Mouse (Mus musculus) hindbrain, embryonic 15.5 days (tissue): ENCODE results near the gene Rnase13. TPM values are rescaled to one million over a fixed set of nuclear protein-coding genes. Genes with fewer than 3 reads are reported as not detected.

Experiments used
- ATAC-seq: fragments of 200-750 bp; cut with Nextera tagmentation; 2 replicates; pipeline ENCODE4 v1.8.0; 2017; ENCODE audit warnings: low read depth, moderate number of reproducible peaks, moderate TSS enrichment; ENCODE audit not compliant: low FRiP score
- H3K27ac ChIP-seq: fragments of 300-500 bp; sonication (generic); replicated peaks from 2 replicates; pipeline ENCODE4 v1.5.1; 2015; ENCODE audit warnings: mild to moderate bottlenecking, inconsistent platforms
- H3K27me3 ChIP-seq: fragments of 300-500 bp; sonication (generic); 2 replicates; pipeline ENCODE4 v1.6.1; 2015; ENCODE audit warnings: control low read depth, inconsistent platforms
- H3K36me3 ChIP-seq: fragments of 300-500 bp; sonication (generic); 2 replicates; pipeline ENCODE4 v1.6.1; 2015; ENCODE audit warnings: control low read depth, inconsistent platforms
- H3K4me1 ChIP-seq: fragments of 300-500 bp; sonication (generic); replicated peaks from 2 replicates; pipeline ENCODE4 v1.6.1; 2015; ENCODE audit warnings: control low read depth, inconsistent platforms
- H3K4me2 ChIP-seq: fragments of 300-500 bp; sonication (generic); 2 replicates; pipeline ENCODE4 v1.6.1; 2015; ENCODE audit warnings: moderate library complexity, mild to moderate bottlenecking, inconsistent platforms
- H3K4me3 ChIP-seq: fragments of 300-500 bp; sonication (generic); 2 replicates; pipeline ENCODE4 v1.5.1; 2015; ENCODE audit warnings: mild to moderate bottlenecking, inconsistent platforms
- H3K9ac ChIP-seq: fragments of 300-500 bp; sonication (generic); 2 replicates; pipeline ENCODE4 v1.6.1; 2015; ENCODE audit warnings: inconsistent platforms
- H3K9me3 ChIP-seq: fragments of 300-500 bp; sonication (generic); 2 replicates; pipeline ENCODE4 v1.6.1; 2016; ENCODE audit warnings: control low read depth, inconsistent platforms
- WGBS: fragments of 180-500 bp; shearing (Covaris S2); methylation state at CpG from one replicate; pipeline ENCODE4 v1.1.7; 2015; 5-methylcytosine and 5-hydroxymethylcytosine counted together
- polyA plus RNA-seq: library from polyadenylated mRNA; unstranded; fragments of >200 nt; fragmentation: Nextera tagmentation; extraction: Ambion mirVana; gene quantifications from 2 replicates; pipeline ENCODE4 v1.2.1, GENCODE M21; 2015

Rnase13 gene
- polyA plus RNA-seq, 1 experiment from 2014 or later, result not detected

DNA sequence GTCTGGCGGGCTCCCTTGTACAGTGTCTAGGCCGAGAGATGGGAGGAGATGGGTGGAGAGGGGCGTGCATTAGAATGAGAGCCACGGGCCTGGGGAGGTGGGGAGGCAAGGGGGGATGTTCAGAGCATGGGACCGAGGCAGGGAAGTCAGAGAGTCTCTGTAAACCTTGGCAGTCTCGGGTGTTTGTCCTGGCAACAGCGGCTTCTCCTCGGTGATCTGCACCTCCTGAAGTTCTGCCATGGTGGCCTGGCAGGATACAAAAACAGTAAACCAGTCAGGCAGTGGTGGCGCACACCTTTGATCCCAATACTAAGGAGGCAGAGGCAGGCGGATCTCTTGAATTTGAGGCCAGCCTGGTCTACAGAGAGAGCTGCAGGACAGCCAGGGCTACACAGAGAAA lies 11.3 kb downstream of the Rnase13 start:
- H3K27me3 ChIP-seq, result no peaks in the 10 kb centered on the region
- peaks cover 19% of the 10 kb centered on the region for H3K4me1 ChIP-seq
- H3K36me3 ChIP-seq, result no peaks in the 10 kb centered on the region
- peak overlapping the region; percentile 95 for H3K4me2 ChIP-seq
- WGBS, result 84% methylated on average over 10 of the region's 10 CpGs
- ATAC-seq, result no peak
- H3K4me3 ChIP-seq, result peak overlapping the region; percentile 61; the same call in 1 of the 2 replicates
- no peaks in the 10 kb centered on the region for H3K9me3 ChIP-seq
- no peak overlapping the region for H3K27ac ChIP-seq
- H3K9ac ChIP-seq, result no peak overlapping the region

DNA sequence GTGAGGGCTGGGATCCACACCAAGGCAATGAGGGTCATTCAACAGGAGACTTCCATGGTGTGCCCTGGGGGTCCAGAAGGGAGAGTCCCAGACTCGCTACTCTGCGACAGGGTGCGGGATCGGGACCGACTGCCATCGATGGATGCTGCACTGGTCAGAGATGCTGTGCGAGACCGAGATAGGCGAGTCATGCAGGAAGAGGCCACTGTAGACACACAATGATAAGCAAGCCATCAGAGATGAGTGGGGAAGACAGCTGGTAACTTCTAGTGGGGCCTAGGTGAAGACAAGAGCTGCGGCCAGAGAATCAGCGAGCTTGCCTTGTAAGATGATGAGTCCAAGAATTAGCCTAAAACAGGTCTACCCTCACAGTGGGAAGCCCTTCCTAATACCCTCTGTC lies 16.5 kb downstream of the Rnase13 start:
- Histone ChIP-seq H3K4me1 (no peaks in the 10 kb centered on the region), H3K27me3 (no peaks in the 10 kb centered on the region), H3K9ac (no peak overlapping the region), H3K9me3 (no peaks in the 10 kb centered on the region), H3K27ac (no peak overlapping the region), H3K36me3 (no peaks in the 10 kb centered on the region), H3K4me2 (no peak overlapping the region), H3K4me3 (no peak overlapping the region)
- ATAC-seq, result no peak
- WGBS, result 96% methylated on average over 11 of the region's 11 CpGs

DNA sequence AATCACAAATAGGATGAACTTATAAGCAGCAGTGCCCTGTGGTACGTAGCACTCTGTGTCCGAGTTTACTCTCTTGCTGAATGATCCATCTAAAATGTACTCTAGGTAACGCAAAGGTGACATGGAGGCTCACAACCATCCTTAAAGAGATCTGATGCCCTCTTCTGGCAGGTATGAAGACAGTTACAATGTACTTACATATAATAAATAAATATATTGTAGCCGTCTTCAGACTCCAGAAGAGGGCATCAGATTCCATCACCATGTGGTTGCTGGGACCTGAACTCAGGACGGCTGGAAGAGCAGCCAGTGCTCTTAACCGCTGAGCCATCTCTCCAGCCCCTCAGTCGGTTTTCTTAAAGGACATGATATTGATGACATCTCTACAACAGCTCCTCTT lies 17.9 kb downstream of the Rnase13 start:
- whole genome bisulfite sequencing, result 71% methylated on average over 7 of the region's 7 CpGs

DNA sequence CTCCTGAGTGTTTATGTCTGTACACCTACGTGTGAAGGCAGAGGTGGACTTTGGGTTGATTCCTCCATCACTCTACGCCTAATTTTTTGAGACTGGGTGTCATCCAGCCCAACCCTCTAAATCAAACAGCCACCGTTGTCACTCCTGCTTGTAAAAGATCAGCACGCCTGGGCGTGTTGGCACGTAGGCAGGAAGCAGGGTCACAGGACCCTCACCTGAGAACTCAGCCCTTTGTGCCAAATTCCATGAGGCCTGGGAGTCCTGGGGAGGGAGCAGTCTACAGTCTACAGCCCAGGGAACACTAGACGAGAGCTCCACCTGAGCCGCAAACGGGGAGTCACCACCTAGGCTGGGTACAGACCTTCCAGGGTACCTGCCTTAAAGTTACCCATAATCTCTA lies 18.8 kb downstream of the Rnase13 start:
- ATAC-seq, result no peak
- H3K4me1 ChIP-seq, result no peaks in the 10 kb centered on the region
- WGBS, result 94% methylated on average over 9 of the region's 9 CpGs
- H3K9ac ChIP-seq, result no peak overlapping the region
- no peak overlapping the region for H3K4me3 ChIP-seq
- no peaks in the 10 kb centered on the region for H3K36me3 ChIP-seq
- no peaks in the 10 kb centered on the region for H3K27me3 ChIP-seq
- H3K9me3 ChIP-seq, result no peaks in the 10 kb centered on the region
- no peak overlapping the region for H3K4me2 ChIP-seq
- no peak overlapping the region for H3K27ac ChIP-seq

More for the DNA sequence above, 17.9 kb downstream of the Rnase13 start:
- H3K36me3 ChIP-seq, result no peaks in the 10 kb centered on the region
- no peak overlapping the region for H3K27ac ChIP-seq
- no peak for ATAC-seq
- no peaks in the 10 kb centered on the region for H3K9me3 ChIP-seq
- H3K4me1 ChIP-seq, result no peaks in the 10 kb centered on the region
- no peak overlapping the region for H3K4me2 ChIP-seq
- no peak overlapping the region for H3K4me3 ChIP-seq
- no peaks in the 10 kb centered on the region for H3K27me3 ChIP-seq
- no peak overlapping the region for H3K9ac ChIP-seq

DNA sequence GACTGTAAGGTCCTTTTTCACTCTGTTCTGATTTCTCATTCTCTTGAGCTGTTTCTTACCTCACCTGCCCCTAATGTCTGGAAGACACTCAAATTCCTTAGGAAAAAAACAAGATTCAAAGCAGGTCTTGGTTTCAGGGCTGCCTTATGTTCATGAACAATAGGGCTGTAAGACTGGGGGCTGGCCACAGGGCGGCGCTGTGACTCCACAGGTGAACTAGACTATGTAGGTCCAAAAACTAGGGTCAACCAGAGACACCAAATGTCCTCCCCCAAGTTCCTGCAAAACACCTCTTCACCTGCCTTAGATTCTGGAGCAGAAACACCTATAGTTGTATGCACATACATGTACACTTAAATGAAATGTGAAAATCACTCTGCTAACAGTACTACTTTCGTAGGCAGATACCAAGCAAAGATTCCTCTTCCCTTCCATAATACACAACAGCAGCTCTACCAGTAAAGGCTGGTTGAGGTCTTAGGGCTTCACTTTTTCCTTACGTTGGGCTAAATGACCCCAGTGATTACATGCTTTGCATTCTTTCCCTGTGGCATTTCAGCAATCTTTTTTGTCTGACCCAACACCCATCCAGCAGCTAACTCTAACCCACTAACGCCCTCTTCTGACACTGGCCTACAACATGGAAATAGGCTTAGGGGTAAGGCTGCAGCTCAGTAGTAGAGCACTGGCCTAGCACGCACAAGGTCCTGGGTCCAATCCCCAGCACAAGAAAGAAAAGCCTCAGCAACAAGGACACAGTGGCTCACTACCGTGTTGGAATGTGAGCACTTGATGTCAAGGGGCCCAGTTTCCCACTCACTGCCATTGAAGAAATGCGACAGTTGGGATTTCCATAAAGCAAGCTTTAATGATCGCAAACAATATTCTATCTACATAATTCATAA lies 19.5 kb downstream of the Rnase13 start:
- Histone ChIP-seq H3K9me3 (no peaks in the 10 kb centered on the region), H3K9ac (no peak overlapping the region), H3K27ac (no peak overlapping the region), H3K27me3 (no peaks in the 10 kb centered on the region), H3K4me2 (no peak overlapping the region), H3K4me3 (no peak overlapping the region), H3K4me1 (no peaks in the 10 kb centered on the region), H3K36me3 (no peaks in the 10 kb centered on the region)
- WGBS, result 60% methylated on average over 9 of the region's 9 CpGs
- peak; percentile 81 for ATAC-seq

DNA sequence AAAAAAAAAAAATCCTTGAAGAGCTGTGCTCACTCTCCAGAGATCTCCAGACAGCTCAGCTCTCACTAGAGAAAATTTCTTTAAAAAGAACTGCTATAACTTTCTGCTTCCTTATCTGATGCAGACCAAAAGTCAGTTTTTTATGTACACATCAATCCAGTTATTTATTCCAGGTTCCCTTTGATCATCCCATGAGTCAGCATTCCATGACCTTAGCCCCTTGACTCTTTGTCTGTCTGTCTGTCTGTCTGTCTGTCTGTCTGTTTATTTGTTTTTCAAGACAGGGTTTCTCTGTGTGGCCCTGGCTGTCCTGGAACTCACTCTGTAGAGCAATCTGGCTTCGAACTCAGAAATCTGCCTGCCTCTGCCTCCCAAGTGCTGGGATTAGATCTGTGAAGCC lies 23.2 kb downstream of the Rnase13 start:
- H3K36me3 ChIP-seq, result 0 out of 2 replicates have a peak, but pooled peaks cover 3% of the 10 kb centered on the region
- WGBS, result 98% methylated on average over 1 of the region's 1 CpGs

DNA sequence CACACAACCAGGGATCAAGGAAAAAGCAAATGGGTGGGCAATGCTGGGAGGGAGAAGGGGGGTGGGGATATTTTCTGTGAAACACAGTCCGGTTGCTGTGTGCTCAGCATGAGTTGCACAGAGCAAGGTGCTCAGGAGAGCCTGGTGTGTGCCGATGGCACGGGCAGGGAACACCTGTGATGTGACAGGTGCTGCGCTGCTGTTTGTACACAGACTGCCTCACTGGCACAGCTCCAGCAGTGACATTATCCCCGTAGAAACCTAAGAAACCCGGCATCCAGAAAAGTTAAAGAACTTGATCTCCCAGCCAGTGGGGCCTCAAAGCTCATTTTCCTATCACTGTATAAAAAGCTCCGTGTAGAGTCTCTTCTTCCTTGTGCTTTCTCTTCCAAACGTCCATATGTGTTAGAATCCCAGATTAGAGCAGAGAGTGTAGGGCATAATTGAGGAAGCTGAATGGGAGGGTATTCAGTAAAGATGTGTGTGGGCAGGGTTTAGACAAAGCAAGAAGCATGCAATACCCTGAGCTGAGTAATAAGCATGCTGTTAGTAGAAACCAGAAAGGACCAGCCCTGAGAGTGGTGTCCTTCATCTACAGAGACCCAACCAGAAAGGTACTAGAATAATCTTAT lies 25.9 kb downstream of the Rnase13 start:
- H3K36me3 ChIP-seq, result peaks cover 10% of the 10 kb centered on the region
- H3K4me3 ChIP-seq, result no peak overlapping the region
- no peak overlapping the region for H3K4me2 ChIP-seq
- ATAC-seq, result no peak
- no peak overlapping the region for H3K9ac ChIP-seq
- H3K27ac ChIP-seq, result no peak overlapping the region
- H3K9me3 ChIP-seq, result no peaks in the 10 kb centered on the region
- H3K27me3 ChIP-seq, result no peaks in the 10 kb centered on the region
- H3K4me1 ChIP-seq, result no peaks in the 10 kb centered on the region
- 77% methylated on average over 8 of the region's 8 CpGs for WGBS

More for the DNA sequence above, 23.2 kb downstream of the Rnase13 start:
- ATAC-seq, result no peak
- no peak overlapping the region for H3K9ac ChIP-seq
- no peaks in the 10 kb centered on the region for H3K9me3 ChIP-seq
- no peak overlapping the region for H3K4me3 ChIP-seq
- H3K4me2 ChIP-seq, result no peak overlapping the region
- H3K27ac ChIP-seq, result no peak overlapping the region
- no peaks in the 10 kb centered on the region for H3K27me3 ChIP-seq
- no peaks in the 10 kb centered on the region for H3K4me1 ChIP-seq

DNA sequence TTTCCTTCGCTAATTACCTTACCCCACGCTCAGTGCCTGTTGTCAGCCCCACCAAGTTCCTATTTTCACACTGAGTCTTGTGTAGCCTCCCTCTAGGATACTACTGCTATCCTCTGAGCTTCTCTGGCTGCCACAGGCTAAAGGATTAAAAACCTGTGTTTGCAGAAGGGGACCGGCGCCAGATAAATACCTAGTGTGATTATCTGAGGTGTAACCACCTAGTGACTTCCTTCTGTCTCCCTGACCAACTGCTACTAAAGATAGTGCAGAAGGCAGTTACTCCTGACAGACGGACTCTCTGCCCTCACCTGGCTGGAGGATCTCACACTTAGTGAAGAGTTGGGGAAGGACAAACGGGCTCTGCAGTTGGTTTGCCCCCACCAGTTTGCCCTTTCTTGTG lies 26.6 kb downstream of the Rnase13 start:
- no peak overlapping the region for H3K9ac ChIP-seq
- no peak overlapping the region for H3K27ac ChIP-seq
- H3K27me3 ChIP-seq, result no peaks in the 10 kb centered on the region
- peaks cover 17% of the 10 kb centered on the region for H3K36me3 ChIP-seq
- ATAC-seq, result no peak
- H3K4me2 ChIP-seq, result no peak overlapping the region
- no peak overlapping the region for H3K4me3 ChIP-seq
- WGBS, result 86% methylated on average over 6 of the region's 6 CpGs
- no peaks in the 10 kb centered on the region for H3K9me3 ChIP-seq
- no peaks in the 10 kb centered on the region for H3K4me1 ChIP-seq

DNA sequence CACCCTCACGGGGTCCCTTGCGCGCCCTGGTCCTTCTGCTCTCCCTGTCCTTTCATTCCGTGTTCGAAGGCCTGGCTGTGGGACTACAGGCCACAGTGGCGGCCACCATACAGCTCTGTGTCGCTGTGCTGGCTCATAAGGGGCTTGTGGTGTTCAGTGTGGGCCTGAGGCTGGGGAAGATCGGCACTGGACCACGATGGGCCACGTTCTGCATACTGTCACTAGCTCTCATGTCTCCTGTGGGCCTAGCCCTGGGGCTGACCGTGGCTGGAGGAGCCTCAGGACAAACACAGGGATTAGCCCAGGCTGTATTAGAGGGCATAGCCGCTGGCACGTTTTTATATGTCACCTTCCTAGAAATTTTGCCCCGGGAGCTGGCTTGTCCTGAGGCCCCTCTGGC lies 27.5 kb downstream of the Rnase13 start:
- WGBS, result 83% methylated on average over 14 of the region's 14 CpGs
- no peak overlapping the region for H3K4me2 ChIP-seq
- H3K36me3 ChIP-seq, result peaks cover 25% of the 10 kb centered on the region

DNA sequence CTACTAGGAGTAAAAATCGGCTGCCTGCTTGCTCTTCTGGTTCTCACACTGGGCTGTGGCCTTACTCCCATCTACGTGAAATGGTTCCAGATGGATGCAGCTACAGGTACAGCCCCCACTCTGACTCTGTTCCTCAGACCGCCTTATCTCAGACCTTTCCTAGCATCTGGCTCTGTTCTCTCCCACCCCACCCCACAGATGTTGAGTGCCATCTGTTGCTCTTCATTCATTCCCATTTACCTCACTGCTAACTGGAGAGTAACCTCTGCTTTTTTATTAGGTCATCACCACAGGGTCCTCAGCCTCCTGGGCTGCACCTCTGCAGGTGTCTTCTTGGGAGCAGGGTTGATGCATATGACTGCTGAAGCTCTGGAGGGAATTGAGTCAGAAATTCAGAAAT lies 28.8 kb downstream of the Rnase13 start:
- no peaks in the 10 kb centered on the region for H3K4me1 ChIP-seq
- H3K27me3 ChIP-seq, result no peaks in the 10 kb centered on the region
- no peaks in the 10 kb centered on the region for H3K9me3 ChIP-seq
- no peak overlapping the region for H3K4me2 ChIP-seq
- H3K9ac ChIP-seq, result no peak overlapping the region
- H3K27ac ChIP-seq, result no peak overlapping the region
- H3K4me3 ChIP-seq, result no peak overlapping the region
- peaks cover 38% of the 10 kb centered on the region for H3K36me3 ChIP-seq
- WGBS, result 56% methylated on average over 3 of the region's 3 CpGs
- ATAC-seq, result 0 out of 2 replicates have a peak, but pooled peaks have one; percentile 2

More for the DNA sequence above, 27.5 kb downstream of the Rnase13 start:
- Histone ChIP-seq H3K9ac (no peak overlapping the region), H3K4me1 (no peaks in the 10 kb centered on the region), H3K27ac (no peak overlapping the region), H3K4me3 (no peak overlapping the region), H3K27me3 (no peaks in the 10 kb centered on the region), H3K9me3 (no peaks in the 10 kb centered on the region)
- ATAC-seq, result 0 out of 2 replicates have a peak, but pooled peaks have one; percentile 23

DNA sequence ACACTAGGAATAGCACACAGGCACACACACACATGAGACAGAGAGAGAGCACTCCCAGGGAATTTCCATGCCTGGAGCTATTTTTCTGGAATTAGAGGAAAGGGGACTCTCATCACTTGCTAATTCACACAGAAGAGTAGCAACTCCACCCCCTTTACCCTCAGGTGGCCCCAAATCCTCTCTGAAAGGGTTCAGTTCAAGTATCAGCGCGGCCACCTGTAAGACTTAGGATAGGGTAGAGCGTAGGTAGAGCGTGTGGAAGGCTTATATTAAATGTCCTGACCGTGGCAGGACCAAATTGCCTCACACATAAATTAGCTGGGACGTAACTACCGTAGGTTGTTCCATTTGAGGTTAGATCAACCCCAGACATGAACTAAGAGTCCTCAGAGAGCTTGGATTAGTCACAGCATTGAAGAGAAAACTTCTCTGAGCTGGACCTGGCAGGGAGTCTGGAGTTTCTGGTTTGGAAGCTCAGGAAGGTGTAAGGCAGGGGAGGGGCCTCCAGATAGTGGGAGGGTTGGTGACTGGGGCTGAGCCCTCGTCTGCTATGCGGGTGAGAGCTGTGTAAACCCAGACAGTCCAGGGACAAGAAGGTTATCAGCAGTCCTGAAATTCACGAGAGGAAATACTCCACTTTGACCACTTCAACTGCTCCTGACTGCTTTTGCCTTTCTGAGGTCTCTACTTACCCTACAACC lies 29.3 kb downstream of the Rnase13 start:
- WGBS, result 45% methylated on average over 10 of the region's 10 CpGs
- H3K4me2 ChIP-seq, result no peak overlapping the region
- 0 out of 2 replicates have a peak, but pooled peaks have one; percentile 21 for ATAC-seq
- no peak overlapping the region for H3K9ac ChIP-seq
- no peaks in the 10 kb centered on the region for H3K27me3 ChIP-seq
- H3K9me3 ChIP-seq, result no peaks in the 10 kb centered on the region
- no peak overlapping the region for H3K27ac ChIP-seq
- H3K36me3 ChIP-seq, result peaks cover 42% of the 10 kb centered on the region
- H3K4me1 ChIP-seq, result no peaks in the 10 kb centered on the region
- H3K4me3 ChIP-seq, result no peak overlapping the region
